Mouse (Mus musculus): ENCODE measurements around the gene Cog2.
A peak's percentile ranks its signal among the peaks of the same experiment; 100 is the strongest.

The Cog2 gene

DNA sequence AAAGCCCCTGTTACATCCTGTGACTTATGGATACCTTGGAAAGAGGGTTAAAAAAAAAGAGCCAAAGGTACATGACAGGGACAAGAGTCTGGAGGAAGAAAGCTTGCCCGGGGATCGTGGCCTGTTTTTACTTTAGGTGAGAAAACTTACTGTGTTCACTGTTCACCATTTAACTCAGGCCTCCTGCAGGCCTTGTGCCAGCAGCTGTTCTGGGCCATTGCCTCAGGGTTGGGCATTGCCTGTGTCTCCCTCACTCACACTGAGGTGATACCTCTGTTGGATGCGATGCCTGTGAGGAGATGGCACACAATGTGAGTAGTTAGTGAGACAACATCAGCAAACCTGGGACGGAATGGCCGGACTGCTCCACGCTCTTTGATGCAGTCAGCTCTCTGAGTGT, 1.4 kb downstream of the Cog2 start:
- no peak for DNase-seq

DNA sequence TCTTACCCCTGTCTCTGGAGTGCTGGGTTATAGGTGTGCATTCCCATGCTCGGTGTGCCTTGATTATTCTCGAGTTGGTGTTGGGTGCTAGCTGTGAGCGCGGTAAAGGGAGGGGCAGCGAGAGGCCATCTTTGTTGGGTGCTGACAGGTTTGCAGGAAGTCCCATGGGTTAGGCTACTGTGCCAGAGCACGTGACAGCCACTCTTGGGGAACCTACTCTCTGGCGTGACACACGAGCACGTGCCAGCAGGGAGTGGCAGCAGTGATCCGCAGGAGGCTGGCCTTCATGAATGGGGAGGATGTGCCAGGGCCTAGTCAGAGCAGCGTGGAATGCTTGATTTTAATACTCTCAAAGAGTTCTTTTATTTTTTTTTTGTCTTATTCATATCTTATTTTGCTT, 5.7 kb downstream of the Cog2 start:
- DNase-seq: no peak

DNA sequence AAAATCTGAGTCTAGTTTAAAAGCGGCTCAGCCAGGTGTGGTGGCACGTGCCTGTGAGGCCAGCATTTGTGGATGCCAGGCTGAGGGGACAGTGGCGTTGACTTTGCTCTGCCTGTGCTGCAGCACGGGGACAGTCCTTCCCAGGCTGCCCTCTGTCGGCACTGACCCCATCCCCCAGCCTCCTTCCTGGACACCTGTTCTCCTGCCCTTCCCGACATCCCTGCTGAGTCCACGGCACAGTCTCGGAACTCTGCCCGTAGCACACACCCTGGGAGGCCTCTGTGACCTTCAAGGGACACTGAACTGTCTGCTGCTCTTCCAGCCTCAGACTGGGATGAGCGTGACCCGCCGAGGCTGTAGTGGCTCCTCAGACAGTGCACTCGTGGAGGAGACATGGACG, 9.5 kb downstream of the Cog2 start:
- no peak for DNase-seq

DNA sequence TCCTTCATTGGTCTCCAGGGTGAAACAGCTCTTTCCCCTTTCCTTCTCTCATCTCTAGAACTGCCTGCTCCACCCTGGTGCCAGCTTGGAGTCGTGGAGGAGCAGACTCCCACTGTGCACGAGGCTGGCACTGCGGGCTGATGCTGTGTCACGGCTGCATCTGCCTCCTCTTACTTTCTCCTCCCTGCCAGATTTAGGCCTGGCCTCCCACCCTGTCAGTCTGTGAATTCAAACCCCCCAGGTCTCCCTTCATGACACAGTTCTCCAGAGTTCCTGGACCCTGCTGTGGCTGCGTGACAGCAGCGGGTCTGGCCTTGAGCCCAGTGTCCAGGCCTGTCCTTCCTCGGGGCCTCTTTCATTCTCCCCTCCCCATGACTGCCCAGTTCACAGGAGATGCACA, 10.0 kb downstream of the Cog2 start:
- DNase-seq: no peak

- no peak for DNase-seq
Measured at GRCm38 (mm10) chr8:124530996-124531395, 10.4 kb downstream of the Cog2 start.

DNA sequence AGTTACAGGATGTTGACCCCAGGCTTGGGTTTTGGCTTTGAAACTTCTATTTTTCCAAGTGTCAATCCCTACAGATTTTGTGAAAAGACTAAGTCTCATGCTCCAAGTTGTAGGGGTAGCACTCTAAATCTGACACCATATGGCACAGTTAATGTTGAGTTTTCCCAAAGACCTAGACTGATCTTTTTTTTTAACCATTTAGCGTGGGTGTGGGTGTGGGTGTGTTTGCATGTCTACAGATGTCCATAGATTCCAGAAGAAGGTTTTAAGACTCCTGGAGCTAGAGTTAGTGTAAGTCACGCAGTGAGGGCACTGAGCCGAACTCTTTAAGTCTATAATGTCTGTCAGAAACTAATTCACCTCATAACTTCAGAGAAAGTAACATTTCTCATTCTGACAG, 12.1 kb downstream of the Cog2 start:
- no peak for DNase-seq

GRCm38 (mm10) chr8:124535451-124535850, 14.9 kb downstream of the Cog2 start:
- DNase-seq: no peak

- DNase-seq: no peak
Measured at GRCm38 (mm10) chr8:124540906-124541305, 20.3 kb downstream of the Cog2 start.

- DNase-seq: no peak
Measured at GRCm38 (mm10) chr8:124542001-124542400, 21.4 kb downstream of the Cog2 start.

DNA sequence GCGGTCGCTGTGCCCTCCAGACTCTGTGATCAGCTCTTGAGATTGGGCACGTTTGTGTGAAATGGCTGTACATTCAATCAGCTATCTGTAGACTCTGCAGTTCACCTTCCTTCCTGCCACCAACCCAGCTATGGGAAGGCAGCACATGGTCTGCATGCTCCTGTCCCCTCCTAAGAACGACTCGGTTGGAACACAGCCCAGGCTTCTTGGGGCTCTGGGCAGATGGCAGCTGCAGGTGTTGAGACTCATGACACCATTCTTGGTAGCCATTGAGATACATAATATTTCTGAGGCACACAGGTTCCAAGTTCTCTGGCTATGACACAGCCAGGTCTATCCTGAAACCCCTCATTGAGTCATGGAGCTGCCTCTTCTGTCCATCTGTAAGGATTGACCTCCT, 22.7 kb downstream of the Cog2 start:
- no peak for DNase-seq

DNA sequence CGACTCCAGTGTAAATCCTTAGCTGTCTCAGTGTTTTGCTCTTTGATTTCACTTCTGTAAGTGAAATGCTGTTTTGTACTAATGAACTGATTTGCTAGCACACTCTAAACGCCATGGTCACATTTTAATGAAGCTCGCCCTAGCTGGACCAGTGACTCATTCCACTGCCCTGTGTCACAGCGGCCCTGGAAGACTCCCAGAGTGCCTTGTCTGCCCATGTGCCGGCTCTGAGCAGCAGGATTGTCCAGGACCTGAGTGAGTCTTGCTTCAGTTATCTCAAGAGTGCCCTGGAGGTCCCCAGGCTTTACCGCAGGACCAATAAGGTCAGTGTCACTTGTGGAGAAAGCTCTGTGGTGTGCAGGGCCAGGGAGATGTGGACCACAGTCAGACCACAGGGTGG, 25.8 kb downstream of the Cog2 start:
- no peak for DNase-seq

DNA sequence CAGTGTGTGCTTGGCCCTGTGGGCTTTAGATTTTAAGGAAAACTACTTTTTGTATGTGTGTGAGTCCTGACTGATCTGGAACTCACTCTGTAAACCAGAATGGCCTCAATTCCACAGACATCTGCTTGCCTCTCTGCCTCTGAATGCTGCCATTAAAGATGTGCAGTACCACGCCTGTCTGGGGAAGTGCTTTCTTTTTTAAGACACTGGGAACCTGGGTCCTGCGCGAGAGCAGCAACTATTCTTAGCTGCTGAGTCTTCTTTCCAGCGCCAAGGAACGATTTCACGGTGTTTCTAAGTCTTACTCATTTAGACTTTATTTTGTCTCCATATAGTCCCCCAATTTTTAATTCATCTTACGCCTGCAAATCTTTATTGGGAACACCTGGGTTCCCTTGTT, 26.2 kb downstream of the Cog2 start:
- DNase-seq: no peak

DNA sequence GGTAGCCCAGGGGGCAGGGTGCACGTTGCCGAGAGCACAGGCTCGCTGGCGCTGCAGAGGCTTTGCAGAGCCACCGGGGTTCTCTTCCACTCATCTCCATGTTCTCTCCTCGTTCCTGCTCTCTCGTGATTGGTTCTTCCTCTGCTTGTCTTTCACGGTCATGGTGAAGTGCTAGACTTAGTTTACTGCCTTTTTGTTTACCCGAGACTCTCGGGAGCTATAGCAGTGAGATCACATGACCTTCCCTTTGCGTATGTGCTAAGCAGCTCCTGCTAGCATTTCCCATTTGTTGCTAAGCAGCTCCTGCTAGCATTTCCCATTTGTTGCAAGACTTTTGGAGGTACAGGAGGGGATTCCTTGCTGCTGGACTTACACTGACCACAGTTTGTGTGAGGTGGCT, 26.7 kb downstream of the Cog2 start:
- no peak for DNase-seq

DNA sequence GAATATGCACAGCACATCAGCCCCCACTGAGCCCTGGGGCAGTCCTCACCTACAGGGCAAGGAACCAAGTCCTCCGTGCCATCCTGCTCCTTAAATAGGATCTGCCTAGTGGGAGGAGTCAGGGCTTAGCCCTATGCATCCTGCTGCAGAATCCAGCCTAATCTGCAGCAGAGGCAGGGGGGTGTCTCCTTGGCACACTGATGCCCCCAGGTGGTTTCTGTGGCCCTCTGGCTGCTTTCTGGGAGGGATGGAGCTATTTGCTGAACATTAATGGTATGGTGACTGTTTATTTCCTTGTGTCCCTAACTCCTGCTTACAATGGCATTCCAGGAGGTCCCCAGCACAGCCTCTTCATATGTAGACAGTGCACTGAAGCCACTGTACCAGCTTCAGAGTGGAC, 27.6 kb downstream of the Cog2 start:
- peak; percentile 18 for DNase-seq

DNA sequence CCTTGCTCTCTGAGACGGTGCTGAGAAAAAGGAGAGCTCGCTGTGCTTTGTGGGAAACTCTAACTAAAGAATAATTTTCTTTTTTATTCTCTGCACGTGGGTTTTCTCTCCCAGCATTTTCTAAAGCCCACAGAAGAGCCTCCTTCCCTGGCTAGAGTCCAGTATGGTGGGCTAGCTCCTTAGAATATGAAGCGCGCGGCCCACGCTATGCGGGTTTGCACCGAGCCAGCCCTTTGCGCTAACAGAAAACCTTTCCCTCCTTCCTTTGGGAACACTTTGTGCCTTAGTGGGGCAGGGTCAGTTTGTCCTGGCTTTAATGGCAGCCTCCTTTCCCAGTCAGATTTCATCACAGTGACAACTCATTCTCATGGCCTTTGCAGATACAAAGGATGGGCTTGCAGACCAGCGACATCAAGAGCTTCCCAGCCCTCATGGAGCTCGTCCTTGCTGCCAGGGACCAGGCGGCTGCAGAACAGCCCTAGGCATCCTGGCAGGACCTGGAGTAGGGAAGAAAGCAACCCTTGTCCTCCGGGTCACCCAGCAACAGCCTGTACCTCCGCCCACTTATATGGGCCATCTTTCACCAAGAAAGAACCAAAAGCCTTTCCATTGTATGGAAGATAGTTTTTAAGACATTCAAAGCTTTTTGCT, 30.6 kb downstream of the Cog2 start:
- no peak for DNase-seq

- DNase-seq: no peak
Measured at GRCm38 (mm10) chr8:124555113-124555750, 34.7 kb downstream of the Cog2 start.

DNA sequence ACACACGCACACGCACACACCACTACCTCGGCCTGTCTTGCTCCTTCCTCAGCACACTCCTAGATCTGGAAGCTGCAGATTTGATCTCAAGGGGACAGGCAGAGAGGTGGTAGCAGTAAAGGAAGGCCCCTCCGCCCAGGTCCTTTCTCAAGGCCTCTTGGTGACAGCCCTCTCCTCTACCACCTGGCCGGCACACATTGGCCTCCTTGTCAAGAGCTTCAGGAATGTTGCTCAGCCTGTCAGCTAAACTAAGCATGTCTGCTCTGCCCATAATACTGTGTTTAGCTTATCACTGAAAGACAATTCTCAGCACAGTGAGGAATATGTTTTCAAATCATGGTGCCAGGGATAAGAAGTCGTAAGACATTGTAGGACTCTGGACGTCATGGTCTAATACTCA, 35.6 kb downstream of the Cog2 start:
- DNase-seq: no peak

- no peak for DNase-seq
Measured at GRCm38 (mm10) chr8:124556658-124557057, 36.1 kb downstream of the Cog2 start.

DNA sequence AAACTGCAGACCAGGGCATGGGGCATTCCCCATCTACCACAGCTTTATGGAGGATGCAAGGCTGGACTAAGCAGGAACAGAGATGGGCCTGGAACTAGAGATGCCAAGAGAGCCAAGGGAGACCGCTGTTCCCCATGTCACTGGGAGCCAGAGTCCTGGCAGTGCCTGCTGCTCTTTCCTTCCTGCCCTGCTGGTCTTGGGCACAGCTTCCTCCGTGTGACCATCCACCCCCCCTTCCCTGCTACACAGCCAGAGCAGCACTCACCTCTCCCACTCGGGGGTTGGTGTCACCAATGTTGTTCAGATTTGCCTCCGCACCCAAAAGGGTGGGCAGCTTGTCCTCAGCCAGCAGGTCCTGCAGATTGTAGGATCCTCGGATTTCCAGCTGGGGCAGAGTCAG, 36.9 kb downstream of the Cog2 start:
- DNase-seq: no peak

DNA sequence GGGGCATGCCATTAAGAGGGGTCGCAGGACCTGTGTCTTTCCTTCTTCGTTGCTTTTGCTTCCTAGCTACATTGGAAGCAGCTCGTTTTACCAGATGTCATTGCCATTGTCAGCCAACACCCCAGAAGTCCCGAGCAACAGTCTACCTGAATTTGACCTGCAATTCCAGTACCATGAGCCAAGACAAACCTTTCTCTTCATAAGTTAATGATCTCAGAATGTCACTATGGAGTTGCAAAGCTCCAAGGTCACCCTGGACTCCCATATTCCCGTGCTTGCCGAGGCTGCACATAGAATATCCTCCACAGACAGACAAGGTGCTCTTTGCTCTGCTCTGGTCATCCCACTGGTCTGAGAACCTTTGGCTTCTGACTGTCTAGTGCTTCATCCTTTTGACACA, 46.6 kb downstream of the Cog2 start:
- DNase-seq: no peak

DNA sequence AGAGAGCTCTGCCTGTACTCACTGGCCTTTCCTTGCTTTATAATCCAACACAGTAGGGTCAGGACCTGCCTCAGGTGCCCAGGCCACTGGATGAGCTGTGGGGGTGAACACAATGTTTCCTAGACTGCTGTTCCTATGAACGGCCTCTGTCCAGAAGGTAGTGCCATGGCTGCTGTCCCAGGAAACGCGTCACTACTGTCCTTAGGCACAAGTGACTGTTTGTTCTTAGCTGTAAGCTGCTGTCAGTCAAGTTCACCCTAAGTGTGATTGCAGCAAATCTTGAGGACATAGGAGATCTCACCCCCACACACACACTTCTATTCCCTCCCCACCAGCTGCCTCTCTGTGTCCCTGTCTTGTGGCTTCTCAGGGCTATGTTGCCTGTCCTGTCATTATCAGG, 47.0 kb downstream of the Cog2 start:
- DNase-seq: no peak

DNA sequence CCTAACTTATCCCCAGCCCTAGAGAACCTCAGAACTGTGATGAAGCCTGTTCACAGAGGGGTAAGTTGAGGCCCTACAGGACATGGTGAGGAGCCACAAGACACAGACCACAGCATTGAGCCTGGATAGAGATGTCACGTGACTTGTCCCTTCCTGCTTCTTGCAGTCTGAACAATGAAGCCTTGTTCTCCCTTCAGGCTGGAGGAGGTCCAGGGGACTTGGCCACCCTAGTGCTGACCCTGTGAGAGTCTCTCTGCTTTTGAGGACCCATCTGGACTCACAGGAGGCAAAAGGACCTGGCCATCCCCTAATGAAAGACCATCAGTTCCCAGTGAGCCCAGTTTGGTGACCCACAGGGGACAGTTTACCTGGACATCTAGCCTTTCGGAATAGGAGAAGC, 48.5 kb downstream of the Cog2 start:
- DNase-seq: no peak

- DNase-seq: no peak
Measured at GRCm38 (mm10) chr8:124569593-124569992, 49.0 kb downstream of the Cog2 start, which contains the start of gene Agt. Gene Agt (minus strand): TSS chr8:124569706.

DNA sequence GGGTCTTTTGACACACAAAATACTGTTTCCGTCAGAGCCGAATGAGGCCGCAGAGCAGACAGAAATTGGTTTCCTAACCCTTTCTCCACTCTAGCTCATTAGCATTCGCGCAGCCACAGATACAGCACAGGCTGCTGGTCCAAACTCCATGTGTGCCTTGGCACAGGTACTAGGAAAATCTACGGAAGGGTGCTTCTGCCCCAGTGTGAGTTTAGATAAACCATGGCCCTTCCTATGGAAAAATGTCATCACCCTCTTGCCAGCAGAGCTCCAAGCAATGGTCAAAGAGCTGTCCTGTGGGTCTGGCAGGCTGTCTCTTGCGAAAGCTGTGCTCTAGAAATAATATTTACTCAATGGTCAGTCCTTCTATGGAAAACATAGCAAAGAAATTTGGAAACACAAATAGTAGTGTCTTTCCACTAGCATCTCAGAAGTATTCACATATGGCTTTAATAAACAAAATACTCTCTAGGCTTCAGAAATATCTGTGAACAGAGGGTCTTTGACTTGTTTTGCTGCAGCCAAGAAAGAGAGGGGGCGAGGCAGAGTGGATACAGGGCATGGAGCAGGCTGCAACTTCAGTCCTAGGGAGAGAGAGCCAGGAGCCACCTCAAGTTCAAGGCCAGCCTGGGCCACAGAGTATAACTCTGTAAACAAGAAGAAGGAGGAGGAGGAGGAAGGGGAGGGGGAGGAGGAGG, 51.3 kb downstream of the Cog2 start:
- DNase-seq: no peak

GRCm38 (mm10) chr8:124572430-124572775, 51.8 kb downstream of the Cog2 start:
- no peak for DNase-seq
